Mouse (Mus musculus) spleen, adult 12 weeks (tissue): ENCODE results near the gene Zfyve28.

Experiments used
- DNase-seq: peaks from one replicate; pipeline ENCODE4 v3.0.0; 2022; ENCODE audit warnings: low spot score

Zfyve28 gene

DNA sequence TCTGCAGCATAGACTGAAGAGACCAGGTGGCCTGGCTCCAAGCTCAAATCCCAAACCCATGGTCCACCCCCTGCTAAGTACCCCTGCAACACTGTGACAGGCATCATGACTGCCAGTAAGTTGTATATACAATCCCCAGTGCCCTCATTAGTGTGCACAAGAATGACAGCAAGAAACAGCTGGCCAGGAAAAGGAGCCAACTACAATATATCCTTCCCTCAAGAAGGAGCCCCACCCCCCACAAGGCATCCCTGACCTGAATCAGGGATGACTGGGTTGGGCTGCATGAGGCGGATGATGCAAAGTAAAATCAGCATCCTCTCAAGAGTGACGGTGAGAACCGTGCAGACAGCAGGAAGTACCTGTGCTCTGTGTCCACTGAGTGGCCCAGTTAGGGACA is 38.2 kb downstream of the Zfyve28 start:
- DNase-seq: no peak

DNA sequence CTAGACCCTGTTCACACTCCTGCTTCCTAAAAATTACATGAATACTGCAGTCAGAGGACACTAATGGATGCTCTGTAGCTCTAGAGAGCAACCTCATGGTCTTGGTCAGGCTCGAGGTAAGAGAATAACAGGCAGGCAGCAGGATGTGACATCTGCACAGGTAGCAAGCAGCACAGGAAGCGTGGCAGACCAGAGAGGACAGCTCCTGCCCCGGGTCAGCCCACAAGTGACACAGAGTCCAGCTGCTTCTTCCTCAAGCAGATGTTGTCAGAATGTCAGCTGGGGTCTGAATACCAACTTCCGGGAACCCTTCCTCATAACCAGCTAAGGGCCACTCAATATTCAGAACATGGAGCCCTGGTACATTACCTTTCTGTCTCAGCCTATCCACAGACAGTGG is 39.1 kb downstream of the Zfyve28 start:
- DNase-seq: no peak

DNA sequence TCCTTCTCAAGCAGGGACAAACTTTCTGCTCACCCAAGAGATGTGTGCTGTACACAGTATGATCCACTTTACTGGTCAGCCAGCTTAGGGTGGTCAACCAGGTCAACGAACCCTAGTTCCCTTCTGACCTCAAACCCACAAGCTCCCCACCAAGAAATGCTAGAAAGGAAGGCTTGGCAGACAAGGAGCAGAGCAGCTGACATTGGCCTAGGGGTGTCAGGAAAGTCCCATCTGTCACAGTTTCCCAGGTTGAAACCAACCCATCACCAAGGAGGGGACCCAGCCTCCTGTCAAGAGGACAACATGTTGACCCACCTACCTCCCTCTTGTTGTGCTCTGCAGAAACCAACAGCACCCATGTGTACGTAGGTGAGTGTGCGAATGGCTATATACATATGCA is 41.8 kb downstream of the Zfyve28 start:
- no peak for DNase-seq

DNA sequence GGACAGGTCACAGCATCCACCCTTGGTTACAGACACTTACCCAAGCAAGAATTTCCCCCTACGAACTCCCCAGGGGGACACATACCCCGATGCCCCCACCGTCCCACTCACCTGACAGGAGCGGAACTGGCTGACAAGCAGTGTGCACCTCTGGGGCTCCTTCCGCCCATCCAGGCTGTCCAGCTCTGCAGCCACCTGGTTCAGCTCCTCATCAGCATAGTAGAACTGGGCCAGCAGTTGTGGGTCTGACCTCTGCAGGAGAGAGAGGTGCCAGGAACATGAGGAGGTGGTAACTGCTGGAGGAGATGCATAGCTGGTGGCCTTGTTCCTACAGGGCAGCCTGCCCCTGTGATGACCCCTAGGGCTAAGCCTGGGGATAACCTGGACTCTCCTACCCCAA is 45.2 kb downstream of the Zfyve28 start:
- DNase-seq: no peak

DNA sequence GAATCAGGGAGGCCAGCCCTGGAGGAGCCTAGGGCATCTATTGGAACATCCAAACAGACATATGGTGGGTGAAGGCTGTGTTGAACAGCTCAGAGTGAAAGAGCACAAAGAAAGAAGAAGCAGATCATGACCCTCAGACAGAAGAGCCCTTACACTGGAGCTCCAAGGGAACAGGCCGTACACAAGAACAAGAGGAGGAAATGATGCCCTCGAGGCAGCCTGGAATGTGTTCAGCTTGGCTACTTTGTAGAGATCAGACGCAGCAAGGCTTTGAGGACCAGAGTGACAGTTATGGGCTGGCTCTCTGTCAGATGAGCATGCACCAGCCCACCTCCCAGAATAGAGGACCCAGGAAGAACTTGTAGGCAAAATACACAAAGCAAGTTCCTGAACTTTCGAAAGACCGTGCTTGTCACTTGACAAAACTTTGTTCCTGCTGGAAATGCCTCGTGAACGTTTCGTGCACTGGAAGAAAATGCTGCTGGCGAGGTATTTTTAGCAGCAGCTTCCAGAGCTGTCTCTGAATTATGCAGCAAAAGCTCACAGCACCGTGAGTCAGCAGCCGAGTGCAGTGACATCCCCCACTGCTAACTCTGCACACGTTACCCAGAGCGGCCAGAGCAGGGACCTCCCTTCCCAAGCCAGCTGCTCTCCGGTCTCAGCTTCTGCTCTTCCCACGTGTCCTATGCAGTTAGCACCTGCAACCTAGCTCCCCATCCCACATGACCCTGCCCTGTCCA is 45.9 kb downstream of the Zfyve28 start:
- DNase-seq: no peak

DNA sequence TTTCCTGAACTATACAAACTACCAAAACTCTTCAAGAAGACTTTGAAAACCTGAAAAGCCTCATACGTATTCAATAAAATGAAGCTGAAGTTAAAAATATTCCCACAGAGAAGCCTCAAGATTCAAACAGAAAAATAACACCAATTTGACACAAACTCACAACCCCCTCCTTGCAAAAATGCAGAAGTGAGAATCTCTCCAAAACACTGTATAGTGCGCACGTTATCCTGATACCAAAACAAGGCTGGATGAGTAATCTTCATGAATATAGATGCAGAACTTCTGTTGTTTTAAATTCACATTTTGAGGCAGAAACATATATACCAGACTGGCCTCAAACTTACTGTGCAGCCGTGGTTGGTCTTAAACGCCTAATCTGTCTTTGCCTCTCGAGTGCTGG is 49.8 kb downstream of the Zfyve28 start:
- DNase-seq: no peak

DNA sequence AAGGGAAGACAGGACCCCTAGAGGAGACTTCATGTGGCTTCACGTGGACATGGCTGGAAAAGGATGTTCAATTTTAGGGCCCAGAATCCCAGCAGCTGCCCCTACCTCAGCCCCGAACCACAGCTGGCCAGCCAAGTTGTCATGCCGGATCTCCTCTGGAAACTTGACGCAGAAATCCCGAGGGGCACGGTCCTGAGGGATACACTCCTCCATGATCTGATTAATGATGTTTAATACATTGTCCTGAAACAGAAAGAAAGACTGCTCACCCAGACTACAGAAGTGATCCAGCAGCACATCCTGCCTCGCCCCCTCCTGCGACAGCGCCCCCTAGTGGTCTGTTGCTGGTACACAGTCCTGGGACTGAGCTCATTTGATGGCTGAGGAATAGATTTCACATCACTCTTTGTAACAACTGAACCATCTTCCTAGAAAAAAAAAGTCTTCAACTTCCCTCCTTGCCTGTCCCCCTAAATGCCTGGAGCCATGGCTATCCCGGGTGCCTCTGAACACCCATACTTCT is 52.3 kb downstream of the Zfyve28 start:
- peak; percentile 57 for DNase-seq

DNA sequence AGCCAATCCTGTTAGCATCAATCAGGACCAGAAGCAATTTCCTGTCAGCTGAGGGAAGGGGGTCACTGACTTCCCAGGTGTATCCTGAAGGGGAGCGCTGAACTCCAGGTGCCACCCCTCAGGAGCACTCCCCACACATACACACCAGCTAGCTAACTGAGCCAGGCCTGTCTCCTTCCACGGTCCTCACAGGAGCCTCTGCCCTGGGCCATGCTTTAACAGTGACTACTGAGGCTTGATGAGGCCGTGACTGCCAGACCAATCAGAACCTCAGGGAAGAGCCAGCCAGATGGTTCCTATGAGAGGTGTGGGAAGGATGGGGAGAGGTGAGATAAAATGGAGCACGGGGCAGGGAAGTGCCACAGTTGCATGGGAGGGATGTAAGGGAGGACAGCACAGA is 53.2 kb downstream of the Zfyve28 start:
- no peak for DNase-seq

DNA sequence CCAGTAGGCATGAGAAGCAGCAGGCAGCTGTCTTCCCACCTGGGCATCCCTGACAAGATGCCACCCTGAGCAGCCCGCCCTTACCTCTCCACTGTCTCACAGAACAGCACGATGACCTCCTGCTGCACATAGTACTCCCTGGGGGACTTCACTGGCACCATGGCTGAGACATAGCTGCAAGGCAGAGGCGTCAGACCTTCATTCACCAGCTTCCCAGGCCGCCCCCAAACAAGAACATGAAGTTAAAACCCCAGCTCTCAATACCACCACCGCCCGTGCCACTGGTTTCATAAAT is 55.1 kb downstream of the Zfyve28 start:
- DNase-seq: no peak

DNA sequence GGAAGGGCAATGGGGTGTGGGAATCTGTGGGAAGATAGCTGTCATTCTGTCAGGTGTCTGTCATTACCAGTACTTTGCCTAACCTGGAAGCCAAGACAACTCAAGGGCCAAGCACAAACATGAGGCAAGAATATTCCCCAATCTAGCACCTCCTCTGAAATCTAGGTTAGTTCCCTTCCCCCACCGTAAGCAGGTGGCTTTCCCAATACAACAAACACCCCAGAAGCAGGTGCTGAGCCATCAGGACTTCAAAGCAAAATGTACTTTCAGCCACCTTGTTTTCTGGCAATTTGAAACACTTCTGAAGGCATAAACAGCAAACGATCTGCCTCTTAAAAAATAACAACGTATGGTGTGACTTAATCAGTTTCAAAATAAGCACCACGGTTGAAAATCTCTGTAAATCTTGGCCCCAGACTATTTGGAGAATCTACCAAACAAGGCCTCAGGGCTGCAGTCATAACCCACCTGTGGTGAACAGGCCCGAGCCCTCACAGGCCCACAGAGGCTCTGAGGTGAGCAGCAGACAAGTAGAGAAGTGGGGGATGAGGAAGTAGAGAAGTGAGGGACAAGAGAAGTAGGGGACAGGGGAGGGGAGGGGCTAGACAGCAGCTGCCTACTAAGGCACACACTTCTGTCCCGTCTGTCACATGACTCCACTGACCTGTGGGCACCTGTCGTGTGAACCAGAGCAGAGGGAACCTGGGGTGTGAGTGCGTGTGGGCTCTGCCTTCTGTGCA is 55.6 kb downstream of the Zfyve28 start:
- DNase-seq: no peak

DNA sequence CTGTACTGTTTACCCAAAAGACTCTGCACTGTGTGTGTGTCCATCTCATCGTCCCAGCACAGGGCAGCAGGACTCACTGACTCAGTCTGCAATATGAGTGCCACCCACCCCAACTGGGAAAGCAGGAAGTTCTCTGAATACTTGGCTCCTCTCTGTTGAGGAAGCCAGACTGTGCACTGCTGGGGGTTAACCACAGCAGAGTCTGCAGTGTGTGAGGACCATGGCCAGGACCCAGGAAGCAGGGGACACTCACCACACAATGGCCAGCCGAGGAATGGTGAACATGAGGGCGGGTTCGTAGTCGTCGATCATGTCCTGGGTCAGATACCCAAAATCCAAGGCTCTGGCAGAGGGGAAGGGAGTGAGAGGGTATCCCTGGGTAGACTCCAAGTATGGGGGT is 56.3 kb downstream of the Zfyve28 start:
- no peak for DNase-seq

DNA sequence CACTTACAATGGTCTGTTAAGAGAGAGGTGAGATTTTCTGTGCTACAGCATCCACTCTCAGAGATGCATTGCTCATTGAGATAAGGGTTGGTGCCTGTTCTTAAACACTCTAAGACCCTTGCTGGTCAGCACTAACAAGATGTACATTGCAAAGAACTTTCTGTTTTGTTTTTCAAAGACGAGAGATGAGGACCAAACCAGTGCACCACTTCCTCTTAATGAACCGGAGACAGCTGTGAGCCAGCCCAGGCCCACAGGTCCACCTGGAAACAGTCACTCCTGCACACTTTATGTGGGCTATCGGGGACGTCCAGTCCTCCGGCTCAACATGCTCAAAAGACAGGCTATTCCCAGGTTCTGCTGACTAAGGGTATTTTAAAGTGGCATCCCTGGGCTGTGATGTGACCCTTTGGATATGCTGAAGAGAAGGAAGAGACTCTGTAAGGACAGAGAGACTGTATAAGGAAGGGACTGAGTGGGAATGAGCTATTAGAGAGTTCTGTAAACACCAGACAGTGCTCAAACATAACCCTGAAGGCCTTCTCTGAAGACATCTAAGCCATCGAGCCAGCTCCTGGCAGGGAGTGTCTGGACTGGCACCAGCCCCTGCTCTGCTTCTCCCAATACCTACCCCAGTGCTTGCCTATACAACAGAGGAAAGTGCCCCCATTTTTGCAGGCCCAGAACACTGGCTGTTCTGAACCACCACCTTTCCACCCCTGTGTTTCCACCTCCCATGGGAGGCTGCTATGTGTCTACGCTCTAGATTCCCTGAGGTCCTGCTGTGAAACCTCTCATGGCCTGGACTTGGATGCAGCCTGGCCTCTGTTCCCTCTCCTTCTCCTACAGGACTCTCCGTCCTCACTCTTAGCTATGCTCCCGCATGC is 57.4 kb downstream of the Zfyve28 start:
- DNase-seq: no peak

DNA sequence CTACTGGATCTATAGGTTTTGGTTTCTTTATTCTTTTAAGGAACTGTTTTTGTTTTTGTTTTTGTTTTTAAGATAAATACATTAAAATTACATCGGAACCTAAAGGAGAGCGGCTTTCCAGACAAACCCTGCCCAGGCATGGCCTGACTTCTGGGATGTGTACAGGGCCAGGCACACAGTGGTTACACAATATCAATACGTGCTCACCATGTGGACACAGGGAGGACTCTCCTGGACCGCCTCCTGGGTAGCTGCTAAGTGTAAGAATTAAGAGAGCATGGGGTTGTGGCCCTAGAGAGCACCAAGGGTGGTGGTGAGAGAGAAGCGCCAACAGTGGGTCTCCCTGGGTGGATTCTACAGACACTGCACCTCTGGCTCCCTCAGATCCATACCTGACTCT is 58.7 kb downstream of the Zfyve28 start:
- no peak for DNase-seq

DNA sequence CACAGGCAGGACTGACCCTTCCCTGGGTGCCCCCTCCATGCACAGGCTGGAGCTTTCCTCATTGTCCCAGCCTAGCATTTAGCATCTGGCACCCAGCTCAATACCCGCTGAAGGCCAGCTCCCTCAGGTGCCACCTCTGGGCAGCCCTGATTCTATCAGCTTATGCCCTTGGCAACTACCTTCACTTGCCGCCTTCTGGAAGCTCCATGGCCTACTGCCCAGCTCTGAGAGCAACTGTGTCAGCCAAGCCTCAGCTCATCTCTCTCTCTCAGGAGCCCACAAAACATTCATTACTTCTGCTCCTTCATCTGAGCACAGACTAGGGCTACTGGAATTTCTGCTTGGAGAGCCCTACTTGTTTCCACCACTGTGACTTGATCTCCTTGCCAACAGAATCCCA is 62.7 kb downstream of the Zfyve28 start:
- no peak for DNase-seq

DNA sequence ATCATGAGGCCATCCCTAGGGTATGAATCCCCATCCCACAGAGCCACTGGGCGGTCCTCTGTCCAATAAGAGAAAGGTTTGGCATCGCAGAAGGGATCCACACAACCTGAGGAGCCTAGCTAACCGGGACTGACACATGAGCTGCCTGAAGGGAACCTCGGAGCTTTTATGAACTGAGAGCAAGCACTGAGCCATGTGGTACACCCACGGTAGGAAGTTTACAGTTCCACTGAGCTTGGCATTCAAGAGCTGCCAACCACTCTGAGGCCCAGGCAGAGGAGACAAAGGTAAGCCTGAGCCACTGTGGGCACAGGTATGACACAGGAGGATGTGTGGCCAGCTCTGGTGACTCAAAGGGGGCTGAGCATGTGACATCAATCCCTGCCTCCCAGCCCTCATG is 63.7 kb downstream of the Zfyve28 start:
- DNase-seq: no peak

DNA sequence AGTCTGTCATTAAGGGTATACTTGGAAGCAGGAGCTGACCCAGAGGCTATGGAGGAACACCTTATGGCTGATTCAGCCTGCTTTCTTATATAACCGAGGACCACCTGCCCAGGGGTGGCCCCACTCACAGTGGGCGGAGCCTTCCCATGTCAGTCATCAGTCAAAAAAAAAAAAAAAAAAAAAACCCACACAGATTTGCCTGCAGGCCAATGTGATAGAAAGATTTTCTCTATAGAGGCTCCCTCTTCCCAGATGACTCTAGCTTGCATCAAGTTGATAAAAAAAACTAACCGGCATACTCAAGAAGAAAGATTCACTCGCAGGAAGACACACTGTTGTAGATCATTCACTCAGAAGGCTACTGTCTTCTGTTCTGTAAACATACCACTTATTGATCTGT is 68.2 kb downstream of the Zfyve28 start:
- DNase-seq: no peak

DNA sequence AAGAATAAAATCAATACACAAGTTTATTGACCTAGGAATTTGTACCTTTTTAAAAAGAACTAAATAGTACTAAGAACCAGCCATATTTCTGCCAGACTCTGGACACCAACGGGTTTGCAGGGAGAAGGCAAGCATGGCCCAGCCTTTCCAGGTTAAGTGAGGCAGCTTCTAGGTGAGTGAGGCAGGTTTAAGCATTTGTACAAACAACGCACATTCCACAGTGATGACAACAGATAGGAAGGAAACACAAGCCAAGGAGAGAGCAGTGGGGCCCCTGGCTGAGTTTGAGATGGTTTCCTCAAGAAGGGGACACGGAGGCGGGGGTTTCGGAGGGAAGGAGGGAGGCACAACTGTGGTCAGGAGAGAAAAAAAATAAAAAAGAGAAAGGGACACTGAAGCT is 69.6 kb downstream of the Zfyve28 start:
- no peak for DNase-seq

DNA sequence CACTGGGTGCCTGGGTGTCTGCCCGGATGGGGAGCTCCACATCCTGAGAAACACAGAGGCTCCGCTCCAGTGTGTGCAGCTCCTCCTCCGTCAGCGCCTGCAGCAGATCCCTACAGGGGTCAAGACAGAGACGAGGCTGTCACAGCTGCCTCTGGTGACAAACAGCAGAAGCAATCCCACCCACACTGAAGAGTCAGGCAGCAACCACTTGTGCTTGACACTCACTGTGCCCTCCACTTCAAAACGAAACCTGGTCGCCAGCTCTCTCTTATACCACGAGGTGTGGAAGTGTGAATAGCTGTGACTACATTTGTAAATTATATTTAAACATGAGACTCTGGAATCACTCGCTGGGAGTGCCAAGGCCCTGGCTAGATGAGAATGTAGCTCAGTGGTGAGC is 70.5 kb downstream of the Zfyve28 start:
- DNase-seq: no peak

DNA sequence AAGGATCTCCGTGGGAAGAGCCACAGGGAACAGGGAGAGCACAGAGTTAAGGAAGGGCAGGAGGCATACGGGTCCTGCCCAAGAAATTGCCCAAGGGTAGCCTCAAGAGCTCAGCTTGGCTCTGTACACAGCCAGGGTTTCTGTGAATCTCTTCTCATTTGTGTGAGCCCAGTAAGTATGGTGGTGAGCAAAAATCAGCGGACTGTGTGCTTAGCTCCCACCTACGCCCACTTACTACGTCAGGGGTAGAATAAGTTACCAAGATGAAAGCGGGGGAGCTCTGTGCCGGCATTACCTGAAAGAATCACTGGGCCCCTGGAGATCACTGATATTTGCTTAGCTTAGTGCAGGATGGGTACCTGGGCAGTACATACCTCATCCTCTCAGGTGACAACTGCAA is 72.2 kb downstream of the Zfyve28 start:
- DNase-seq: no peak

DNA sequence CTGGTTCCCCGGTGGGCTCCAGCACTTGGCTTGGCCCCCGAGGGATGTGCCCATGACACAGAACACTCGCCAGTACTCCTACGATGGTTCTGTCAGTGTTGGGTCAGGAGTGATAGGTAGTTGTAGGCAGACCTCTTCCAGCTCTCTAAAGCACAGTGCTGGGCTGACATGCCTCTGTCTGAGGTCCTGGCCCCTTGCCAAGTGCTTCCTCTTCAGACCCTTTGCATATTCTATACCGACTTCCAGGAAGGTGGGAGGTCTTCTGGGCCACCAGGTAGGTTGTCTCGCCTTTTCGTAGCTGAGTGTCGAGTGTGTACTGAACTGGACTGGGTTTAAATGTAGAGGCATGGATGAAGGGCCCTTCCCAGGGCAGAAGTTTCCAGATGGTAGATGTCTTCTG is 74.6 kb downstream of the Zfyve28 start:
- DNase-seq: no peak

DNA sequence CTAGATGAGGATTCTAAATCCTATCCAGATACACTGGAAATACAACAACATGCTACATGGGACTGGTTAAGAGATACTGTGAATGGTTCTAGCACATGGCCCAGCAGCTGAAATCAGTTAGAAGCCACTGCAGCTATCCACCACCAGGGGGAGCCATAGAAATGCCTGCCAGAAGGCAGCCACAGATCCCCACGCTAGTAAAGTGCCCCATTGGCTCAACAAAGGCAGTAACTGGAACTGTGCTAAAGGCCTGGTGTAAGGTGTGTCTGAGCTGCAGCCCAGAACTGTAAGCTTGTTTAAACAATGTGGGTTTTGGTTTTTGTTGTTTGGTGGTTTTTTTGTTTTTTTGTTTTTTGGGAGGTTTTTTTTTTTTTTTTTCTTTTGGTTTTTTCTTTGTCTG is 78.0 kb downstream of the Zfyve28 start:
- DNase-seq: peak; percentile 32

DNA sequence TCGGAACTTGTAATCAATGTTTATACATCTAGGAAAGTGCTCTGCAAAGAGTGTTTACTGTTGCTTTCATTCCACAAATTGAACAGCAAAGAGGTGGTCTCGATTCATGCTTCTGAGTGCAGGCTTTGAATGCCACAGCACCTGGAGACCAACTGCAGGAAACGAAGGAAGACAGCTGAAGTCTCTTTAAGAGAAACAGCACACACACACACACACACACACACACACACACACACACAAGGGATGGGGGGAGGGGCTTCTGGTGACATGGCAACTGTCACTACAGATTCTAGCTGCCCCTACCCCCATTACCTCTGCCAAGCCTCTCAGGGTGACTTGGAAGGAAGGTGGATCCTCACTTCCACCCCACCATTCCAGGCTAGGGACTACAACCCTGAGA is 80.7 kb downstream of the Zfyve28 start:
- DNase-seq: no peak

DNA sequence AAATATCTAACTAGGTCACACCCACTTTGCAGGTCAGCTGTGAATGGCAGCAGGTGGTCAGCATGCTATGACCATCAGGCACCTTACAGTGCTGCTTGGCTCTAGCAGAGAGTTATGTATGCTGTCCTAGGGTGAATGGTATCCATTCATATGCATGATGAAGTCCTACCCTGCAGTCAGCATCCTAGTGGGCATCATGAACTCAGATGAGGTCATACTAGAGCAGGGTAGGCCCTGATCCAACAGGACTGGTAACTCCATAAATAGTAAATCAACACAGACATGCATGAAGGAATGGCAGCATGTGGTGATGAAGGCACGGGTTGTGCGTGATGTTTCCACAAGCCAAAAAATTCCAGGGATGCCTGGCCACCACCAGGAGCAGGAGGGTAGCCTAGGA is 82.5 kb downstream of the Zfyve28 start:
- no peak for DNase-seq
